Mouse (Mus musculus): Measurements from ENCODE around the gene Ppp2r5a. TPM values are rescaled to one million over a fixed set of nuclear protein-coding genes. Genes with fewer than 3 reads are reported as not detected.

Ppp2r5a gene
- polyA plus RNA-seq, 1 experiment from 2014 or later = 10.5 TPM

DNA sequence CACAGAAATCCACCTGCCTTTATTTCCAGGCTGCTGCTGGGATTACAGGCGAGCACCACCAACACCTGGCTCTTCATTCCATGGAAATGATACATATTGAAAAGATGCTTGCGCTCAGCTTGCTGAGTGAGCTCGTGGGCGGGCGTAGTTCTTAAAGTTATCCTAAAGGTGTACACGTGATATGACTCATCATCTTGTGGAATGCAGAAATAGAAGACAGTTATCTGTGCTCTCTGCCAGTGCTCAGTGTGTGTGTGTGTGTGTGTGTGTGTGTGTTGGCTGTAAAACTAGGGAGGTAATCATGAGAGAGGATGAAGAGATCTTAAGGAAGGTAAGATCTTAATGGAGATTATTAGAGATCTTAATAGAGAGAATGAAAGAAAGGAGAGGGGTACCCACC lies 11.4 kb upstream of the Ppp2r5a start:
- WGBS = 83% methylated on average over 6 of the region's 6 CpGs
- H3K4me3 ChIP-seq = no peak overlapping the region
- no peak overlapping the region for H3K27ac ChIP-seq (replicated peaks)
- H3K4me2 ChIP-seq (replicated peaks) = no peak overlapping the region
- no peaks in the 10 kb centered on the region for H3K4me1 ChIP-seq
- no peak for ATAC-seq (replicated peaks)
- no peak overlapping the region for H3K9ac ChIP-seq (replicated peaks)
- H3K36me3 ChIP-seq = no peaks in the 10 kb centered on the region
- no peaks in the 10 kb centered on the region for H3K27me3 ChIP-seq
- H3K9me3 ChIP-seq = no peaks in the 10 kb centered on the region

DNA sequence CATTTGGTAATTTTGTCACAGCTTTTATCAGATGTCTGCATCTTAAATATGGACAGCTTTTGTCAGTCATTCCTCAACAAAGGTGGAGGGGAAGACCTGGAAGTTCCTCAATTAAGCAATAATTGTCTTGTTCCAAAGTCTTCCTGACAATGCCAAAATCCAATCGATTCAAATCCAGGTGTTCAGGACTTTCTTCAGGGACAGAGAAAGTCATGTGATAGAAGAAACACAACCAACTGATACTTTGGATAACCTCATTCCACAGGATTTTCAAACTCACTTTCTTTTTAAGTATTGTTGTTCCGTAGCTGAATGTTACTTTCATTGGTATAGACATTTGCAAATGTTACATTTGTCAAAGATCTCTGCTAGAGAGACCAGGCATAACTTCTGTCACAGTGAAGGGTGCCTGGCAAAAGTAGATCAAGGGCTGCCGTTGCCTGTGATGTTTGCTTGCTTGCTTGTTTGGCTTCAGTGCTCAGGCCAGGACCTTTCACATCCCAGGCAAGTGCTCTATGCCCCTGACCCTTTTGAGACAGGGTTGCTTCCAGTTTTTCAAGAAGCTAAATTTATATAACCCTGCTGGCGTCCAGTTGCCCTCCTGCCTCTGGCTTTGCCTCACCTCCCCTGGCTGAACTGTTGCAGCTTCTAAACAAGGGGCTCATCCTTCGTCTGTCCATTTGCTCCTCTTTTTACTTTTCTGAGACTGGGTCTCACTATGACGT lies 10.8 kb upstream of the Ppp2r5a start:
- Histone ChIP-seq H3K27me3 (no peaks in the 10 kb centered on the region), H3K9me3 (no peaks in the 10 kb centered on the region), H3K4me2 (replicated peaks) (no peak overlapping the region), H3K27ac (replicated peaks) (no peak overlapping the region), H3K36me3 (no peaks in the 10 kb centered on the region), H3K4me3 (no peak overlapping the region), H3K9ac (replicated peaks) (no peak overlapping the region), H3K4me1 (no peaks in the 10 kb centered on the region)
- WGBS = 55% methylated on average over 6 of the region's 6 CpGs
- ATAC-seq (replicated peaks) = no peak

DNA sequence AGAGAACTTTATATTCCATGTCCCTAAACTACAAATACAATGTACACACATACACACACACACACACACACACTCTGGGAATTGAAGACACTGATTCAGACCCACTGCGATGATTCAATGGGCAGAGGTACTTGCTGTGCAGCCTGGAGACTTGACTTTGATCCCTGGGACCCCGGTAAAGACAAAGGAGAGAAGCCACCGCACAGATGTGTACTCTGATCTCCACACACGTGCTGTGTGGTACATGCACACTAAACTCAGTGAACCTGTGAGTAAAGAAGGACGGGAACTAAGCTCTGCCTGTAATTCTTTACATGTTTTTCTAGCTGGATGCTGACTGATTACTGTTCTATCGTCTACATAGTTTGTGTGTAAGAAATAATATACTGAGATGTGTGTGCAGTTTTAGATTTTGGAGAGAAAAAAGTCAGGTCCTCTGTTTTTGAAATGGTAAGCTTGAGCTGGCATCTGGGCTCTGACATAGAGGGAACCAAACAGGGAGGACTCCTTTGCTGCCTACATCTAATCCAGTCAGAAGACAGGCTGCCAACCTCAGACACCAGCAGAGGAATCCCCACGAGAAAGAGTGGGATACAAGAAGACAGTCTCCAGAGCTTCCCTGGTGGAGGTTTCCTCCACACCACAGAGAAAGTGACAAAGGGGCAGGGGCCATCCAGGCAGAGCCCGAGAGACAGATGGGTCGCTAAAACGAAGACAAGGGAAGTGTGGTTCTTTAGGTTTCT lies 7.4 kb upstream of the Ppp2r5a start:
- no peak for ATAC-seq (replicated peaks)
- WGBS = 53% methylated on average over 10 of the region's 10 CpGs
- no peaks in the 10 kb centered on the region for H3K9me3 ChIP-seq

DNA sequence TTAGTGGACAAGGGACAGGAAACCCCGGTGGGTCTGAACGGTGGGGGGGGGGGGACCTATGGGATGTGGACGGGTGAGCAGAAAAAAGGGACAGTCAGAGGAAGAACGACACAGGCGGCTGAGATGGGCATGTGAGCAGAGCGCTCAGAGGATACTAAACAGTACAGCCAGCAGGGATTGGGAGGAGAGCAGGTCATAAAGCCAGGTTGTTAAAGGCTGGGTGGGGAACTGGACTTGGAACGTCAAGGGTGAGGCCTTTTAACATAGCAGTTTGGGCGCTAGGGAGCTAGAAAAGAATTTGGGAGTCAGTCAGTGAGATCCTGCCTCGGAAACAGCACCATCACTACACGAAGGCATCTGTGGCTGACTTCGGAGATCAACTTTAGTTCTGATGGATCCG lies 4.2 kb upstream of the Ppp2r5a start:
- WGBS = 79% methylated on average over 12 of the region's 12 CpGs

More for the DNA sequence above, 7.4 kb upstream of the Ppp2r5a start:
- H3K36me3 ChIP-seq = no peaks in the 10 kb centered on the region
- no peaks in the 10 kb centered on the region for H3K4me1 ChIP-seq
- no peaks in the 10 kb centered on the region for H3K27me3 ChIP-seq
- no peak overlapping the region for H3K4me3 ChIP-seq
- H3K9ac ChIP-seq (replicated peaks) = no peak overlapping the region
- H3K4me2 ChIP-seq (replicated peaks) = no peak overlapping the region
- H3K27ac ChIP-seq (replicated peaks) = no peak overlapping the region

DNA sequence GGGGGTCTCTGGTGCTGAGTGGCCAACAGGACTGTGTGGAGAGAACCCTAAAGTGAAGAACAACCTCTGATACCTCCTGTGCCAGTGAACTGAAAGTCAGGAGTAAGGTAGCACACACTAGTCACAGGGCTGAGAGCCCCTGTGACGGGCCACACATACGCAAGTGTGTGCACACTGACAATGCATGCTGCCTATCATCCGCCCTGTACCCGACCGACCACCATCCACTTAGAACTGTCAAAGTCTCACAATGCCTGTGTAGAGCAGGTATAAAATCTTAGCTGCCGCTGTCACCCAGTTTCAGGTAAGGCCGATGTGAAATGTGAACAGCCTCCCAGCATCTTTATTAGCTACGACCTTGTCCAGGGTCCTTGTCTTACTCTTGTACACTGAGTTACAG lies 3.4 kb upstream of the Ppp2r5a start:
- no peaks in the 10 kb centered on the region for H3K36me3 ChIP-seq
- H3K9ac ChIP-seq (replicated peaks) = no peak overlapping the region
- WGBS = 88% methylated on average over 8 of the region's 8 CpGs
- no peak overlapping the region for H3K27ac ChIP-seq (replicated peaks)
- H3K4me1 ChIP-seq = no peaks in the 10 kb centered on the region
- no peaks in the 10 kb centered on the region for H3K27me3 ChIP-seq
- no peaks in the 10 kb centered on the region for H3K9me3 ChIP-seq
- no peak overlapping the region for H3K4me2 ChIP-seq (replicated peaks)
- no peak for ATAC-seq (replicated peaks)
- H3K4me3 ChIP-seq = no peak overlapping the region

More for the DNA sequence above, 4.2 kb upstream of the Ppp2r5a start:
- Histone ChIP-seq H3K9ac (replicated peaks) (no peak overlapping the region), H3K4me1 (no peaks in the 10 kb centered on the region), H3K4me2 (replicated peaks) (no peak overlapping the region), H3K4me3 (no peak overlapping the region), H3K9me3 (no peaks in the 10 kb centered on the region), H3K36me3 (no peaks in the 10 kb centered on the region), H3K27ac (replicated peaks) (no peak overlapping the region), H3K27me3 (no peaks in the 10 kb centered on the region)
- ATAC-seq (replicated peaks) = no peak

DNA sequence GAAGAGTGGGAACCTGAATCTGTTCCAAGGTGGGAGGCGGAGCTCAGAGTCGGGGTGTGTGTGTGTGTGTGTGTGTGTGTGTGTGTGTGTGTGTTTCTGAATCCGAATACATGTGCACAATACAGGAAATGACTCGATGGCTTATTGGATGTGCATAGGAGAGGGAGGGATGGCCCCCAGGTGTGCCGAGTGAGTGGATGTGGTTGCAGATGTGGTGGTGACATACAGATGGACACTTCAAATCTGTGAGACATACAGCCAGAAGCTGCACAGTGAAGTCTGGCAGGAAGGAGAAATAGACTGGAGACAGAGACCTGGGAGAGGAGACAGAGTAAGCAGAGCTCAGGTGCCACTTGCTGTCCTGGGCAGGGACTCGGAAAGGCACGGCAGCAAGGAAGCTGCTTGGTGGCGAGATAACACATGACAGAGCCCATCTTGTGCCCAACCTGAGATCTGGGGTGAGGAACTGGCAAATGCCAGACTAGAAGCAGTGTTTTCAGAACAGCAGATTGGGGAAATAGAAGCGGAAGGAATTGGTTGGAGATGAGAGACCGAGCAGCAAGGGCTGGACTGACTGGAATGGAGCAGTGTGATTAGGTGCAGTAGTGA lies 1.8 kb upstream of the Ppp2r5a start:
- Histone ChIP-seq H3K9ac (replicated peaks) (no peak overlapping the region), H3K4me3 (no peak overlapping the region), H3K27ac (replicated peaks) (no peak overlapping the region), H3K4me1 (no peaks in the 10 kb centered on the region), H3K9me3 (no peaks in the 10 kb centered on the region), H3K27me3 (no peaks in the 10 kb centered on the region), H3K4me2 (replicated peaks) (no peak overlapping the region), H3K36me3 (no peaks in the 10 kb centered on the region)
- WGBS = 86% methylated on average over 10 of the region's 10 CpGs
- ATAC-seq (replicated peaks) = no peak

DNA sequence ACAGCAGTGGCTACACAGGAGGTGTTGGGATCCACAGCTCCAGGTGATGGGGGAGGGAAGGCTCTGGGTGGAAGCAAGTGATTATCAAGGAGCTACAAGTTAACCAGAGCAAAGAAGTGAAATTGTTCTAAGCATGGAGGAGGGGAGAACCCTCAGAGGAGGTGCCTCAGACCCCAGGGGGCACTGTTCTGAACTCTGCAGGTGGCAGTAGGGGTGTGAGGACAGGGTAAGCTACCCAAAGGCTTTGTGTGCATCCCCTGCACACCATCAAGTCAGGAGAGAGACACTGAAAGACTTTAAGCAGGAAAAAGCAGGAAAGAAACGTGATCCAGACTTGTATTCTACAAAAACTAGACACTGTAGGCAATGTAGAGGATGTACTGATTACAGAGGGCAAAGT lies 1.2 kb upstream of the Ppp2r5a start:
- Histone ChIP-seq H3K9me3 (no peaks in the 10 kb centered on the region), H3K27ac (replicated peaks) (no peak overlapping the region), H3K36me3 (no peaks in the 10 kb centered on the region), H3K9ac (replicated peaks) (no peak overlapping the region), H3K4me3 (no peak overlapping the region), H3K4me1 (no peaks in the 10 kb centered on the region), H3K4me2 (replicated peaks) (no peak overlapping the region), H3K27me3 (no peaks in the 10 kb centered on the region)
- 39% methylated on average over 1 of the region's 1 CpGs for WGBS
- ATAC-seq (replicated peaks) = no peak

DNA sequence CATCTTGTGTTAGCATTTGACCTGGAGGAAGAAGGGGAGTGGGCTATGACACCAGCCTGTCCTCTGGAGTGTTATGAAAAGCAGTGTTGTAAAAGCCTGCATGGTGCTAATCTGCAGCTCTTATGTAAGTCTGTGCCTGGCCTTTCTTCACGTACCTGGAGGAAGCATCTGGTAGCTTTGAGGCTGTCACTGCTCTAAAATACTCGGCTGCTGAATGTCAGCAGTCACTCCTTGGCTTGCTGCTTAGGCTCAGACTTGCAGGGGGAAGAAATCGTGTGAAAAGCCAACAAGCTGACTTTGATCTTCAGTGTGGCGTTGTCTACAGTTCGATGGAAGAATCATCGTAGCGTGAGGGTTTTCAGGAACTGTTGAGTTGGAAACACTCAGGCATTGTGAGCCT lies 566 bp downstream of the Ppp2r5a start:
- Histone ChIP-seq H3K4me2 (replicated peaks) (no peak overlapping the region), H3K9ac (replicated peaks) (no peak overlapping the region), H3K27me3 (no peaks in the 10 kb centered on the region), H3K27ac (replicated peaks) (no peak overlapping the region), H3K9me3 (no peaks in the 10 kb centered on the region), H3K4me1 (peaks cover 5% of the 10 kb centered on the region), H3K4me3 (no peak overlapping the region), H3K36me3 (no peaks in the 10 kb centered on the region)
- WGBS = 50% methylated on average over 7 of the region's 7 CpGs
- ATAC-seq (replicated peaks) = no peak

DNA sequence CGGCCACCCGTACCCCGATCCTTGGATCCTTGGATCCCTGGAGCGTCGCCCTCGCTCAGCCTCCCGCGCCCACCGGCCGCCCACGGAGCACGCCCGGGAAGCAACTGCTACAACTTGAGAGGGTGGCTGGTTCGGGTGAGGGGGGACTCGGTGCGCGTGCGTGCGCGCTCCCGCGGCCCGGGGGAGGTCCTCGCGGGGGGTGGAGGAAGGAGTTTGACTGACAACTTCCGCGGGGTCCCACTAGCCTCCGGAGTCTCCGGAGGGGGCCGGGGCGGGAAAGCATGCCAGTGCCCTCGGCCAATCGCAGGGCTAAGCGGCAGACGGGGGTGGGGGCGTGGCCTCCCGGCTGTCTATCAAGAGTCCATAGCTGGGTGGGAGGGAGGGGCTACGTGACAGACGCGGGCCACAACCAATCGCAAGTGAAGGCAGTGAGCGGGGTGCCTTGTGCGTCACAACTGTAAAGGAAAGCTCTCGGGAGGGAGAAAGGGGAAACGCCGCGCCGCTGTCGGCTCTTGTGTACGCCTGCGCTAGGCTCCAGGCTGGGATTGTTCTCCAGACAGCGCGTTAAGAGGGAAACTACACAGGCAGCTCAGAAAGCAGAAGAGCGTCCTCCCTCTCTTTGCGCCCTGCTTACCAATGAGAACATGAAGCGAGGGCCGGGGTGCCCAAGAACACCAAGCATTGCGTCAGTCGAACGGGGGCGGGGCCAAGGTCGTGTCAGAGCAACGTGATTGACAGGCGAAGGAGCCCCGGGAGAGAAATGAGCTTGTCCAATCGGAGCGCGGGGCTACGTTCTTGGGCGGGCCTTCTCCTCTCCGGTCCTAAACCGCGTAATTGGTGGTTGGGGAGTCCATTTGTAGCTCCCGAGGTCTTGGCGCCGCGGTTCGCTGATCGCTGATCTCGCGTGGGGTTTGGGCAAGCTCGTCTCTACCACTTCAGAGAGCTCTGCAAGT lies 5.9 kb downstream of the Ppp2r5a start:
- no peaks in the 10 kb centered on the region for H3K9me3 ChIP-seq
- H3K4me3 ChIP-seq = peak overlapping the region; percentile 73
- 1% methylated on average over 79 of the region's 82 CpGs for WGBS
- H3K4me2 ChIP-seq (replicated peaks) = peak overlapping the region; percentile 56
- ATAC-seq (replicated peaks) = peak; percentile 99
- H3K27ac ChIP-seq (replicated peaks) = peak overlapping the region; percentile 97
- H3K4me1 ChIP-seq = peaks cover 18% of the 10 kb centered on the region
- H3K9ac ChIP-seq (replicated peaks) = peak overlapping the region; percentile 59
- H3K36me3 ChIP-seq = no peaks in the 10 kb centered on the region
- no peaks in the 10 kb centered on the region for H3K27me3 ChIP-seq

DNA sequence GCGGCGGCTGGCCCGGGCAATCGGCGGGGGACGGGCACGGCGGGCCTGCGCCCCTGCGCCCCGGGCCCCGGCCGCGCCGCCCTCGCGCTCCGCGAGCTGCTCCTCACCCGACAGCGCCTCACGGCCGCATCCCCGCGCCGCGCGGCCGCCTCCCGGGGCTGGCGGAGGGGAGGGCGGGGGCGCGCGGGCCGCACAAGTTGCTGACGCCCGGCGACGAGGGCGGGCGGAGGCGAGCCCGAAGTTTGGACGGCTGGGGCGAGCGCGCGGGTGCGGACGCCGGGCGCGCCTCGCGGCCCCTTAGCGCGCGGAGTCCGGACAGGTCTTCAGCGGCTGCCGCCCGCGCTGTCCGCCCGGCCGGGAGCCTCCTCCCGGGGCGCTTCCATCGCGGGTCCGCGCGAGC lies 6.6 kb downstream of the Ppp2r5a start:
- peak overlapping the region; percentile 52 for H3K9ac ChIP-seq (replicated peaks)
- H3K4me1 ChIP-seq = peaks cover 20% of the 10 kb centered on the region
- no peaks in the 10 kb centered on the region for H3K9me3 ChIP-seq
- peak overlapping the region; percentile 73 for H3K4me3 ChIP-seq
- H3K4me2 ChIP-seq (replicated peaks) = peak overlapping the region; percentile 56
- ATAC-seq (replicated peaks) = peak; percentile 6
- peak overlapping the region; percentile 89 for H3K27ac ChIP-seq (replicated peaks)
- H3K36me3 ChIP-seq = no peaks in the 10 kb centered on the region
- no peaks in the 10 kb centered on the region for H3K27me3 ChIP-seq
- 1% methylated on average over 44 of the region's 74 CpGs for WGBS

DNA sequence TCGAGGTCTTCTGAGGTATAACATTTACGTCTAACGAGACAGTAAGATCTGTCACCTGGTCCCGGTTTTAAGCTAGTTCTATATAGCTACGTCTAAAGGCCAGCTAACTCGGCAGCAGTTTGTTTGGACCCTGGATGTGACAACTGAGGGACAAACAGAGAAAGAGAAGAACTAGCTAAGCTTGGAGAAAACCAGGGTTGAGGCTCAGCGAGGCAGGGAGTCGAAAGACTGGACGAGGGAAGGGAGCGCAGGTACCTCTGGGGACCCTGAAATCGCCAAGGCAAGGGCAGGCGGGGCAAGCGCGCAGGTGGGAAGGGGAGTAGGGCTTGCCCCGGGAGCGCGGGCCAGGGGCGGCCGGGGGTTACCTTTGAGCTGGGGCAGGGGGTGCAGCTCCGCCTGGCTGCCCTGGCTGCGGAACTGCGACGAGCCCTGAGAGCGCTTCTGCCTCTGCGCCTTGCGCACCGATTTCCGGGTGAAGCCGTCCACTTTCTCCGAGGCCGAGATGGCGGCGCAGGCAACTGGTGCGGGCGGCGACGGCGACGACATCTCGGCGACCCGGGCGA lies 7.1 kb downstream of the Ppp2r5a start:
- Histone ChIP-seq H3K27ac (replicated peaks) (peak overlapping the region; percentile 89), H3K4me2 (replicated peaks) (peak overlapping the region; percentile 56), H3K4me1 (peaks cover 21% of the 10 kb centered on the region), H3K9ac (replicated peaks) (peak overlapping the region; percentile 52), H3K9me3 (no peaks in the 10 kb centered on the region), H3K36me3 (no peaks in the 10 kb centered on the region), H3K4me3 (peak overlapping the region; percentile 73), H3K27me3 (no peaks in the 10 kb centered on the region)
- no peak for ATAC-seq (replicated peaks)
- under 1% methylated on average over 36 of the region's 43 CpGs for WGBS

All from forebrain, embryonic 15.5 days (tissue).